Mouse (Mus musculus) left cerebral cortex, adult 18-20 months (tissue): ENCODE measurements around the gene Aldh18a1. TPM values are rescaled to one million over a fixed set of nuclear protein-coding genes. Genes with fewer than 3 reads are reported as not detected.
"Not testable (repeated sequence)": the region's sequence is repeated elsewhere in the genome, so short reads cannot be mapped to it uniquely, and the experiment has no call there.

Experiments used
- DNase-seq, 2 experiments: peaks; one replicate each; pipeline ENCODE4 v3.0.0; 2021 to 2022; ENCODE audit warnings: low spot score in 2 of 2, mixed read lengths in 1 of 2
- long read RNA-seq, 2 experiments: library from polyadenylated mRNA; stranded (forward); transcript quantifications; one replicate each; pipeline ENCODE4 v2.0.0; 2021
- total RNA-seq, 2 experiments: library from RNA; stranded (reverse); gene quantifications; 2 replicates each; pipeline ENCODE4 v1.2.3; 2021

The Aldh18a1 gene
- 10 to 100 TPM; 22.5 to 28.9 TPM for total RNA-seq
- long read RNA-seq, experiment 1, transcript Aldh18a1-201 (19 exons, 3,527 nt) = major isoform, 21 of 31 reads
- long read RNA-seq, experiment 1, partial matches to known transcripts = 3 of 31 reads
- long read RNA-seq, experiment 1, other reads (novel, unspliced or antisense) = 4 of 31 reads
- long read RNA-seq, experiment 2, transcript Aldh18a1-201 (19 exons, 3,527 nt) = major isoform, 14 of 19 reads
- long read RNA-seq, experiment 2, partial matches to known transcripts = 2 of 19 reads
- long read RNA-seq, experiment 2, other reads (novel, unspliced or antisense) = 1 of 19 reads

GRCm38 (mm10) chr19:40588293-40588654 lies at the start of gene Aldh18a1:
Gene Aldh18a1, minus strand, starts transcription at chr19:40588463.
- peak; percentile 93 for DNase-seq

DNA sequence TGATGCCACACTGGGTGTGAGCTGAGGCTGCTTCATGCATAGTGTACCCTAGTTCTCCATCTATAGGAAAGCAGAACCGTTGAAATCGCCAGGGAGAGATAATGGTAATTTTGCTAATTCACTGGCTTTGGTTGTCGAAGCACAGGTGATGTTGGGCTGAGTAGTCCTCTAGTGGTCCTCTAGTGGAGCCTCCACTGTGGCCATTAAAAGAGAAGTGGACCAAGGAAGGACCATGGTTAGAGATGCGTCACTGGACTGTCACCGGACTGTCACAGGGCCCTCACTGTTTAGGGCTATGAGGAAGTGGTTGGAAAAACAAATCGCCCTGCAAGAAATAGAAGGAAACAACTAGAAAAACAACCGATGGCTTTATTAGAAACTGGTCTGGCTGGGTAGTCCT lies 49.3 kb upstream of the Aldh18a1 start:
- no peak for DNase-seq

DNA sequence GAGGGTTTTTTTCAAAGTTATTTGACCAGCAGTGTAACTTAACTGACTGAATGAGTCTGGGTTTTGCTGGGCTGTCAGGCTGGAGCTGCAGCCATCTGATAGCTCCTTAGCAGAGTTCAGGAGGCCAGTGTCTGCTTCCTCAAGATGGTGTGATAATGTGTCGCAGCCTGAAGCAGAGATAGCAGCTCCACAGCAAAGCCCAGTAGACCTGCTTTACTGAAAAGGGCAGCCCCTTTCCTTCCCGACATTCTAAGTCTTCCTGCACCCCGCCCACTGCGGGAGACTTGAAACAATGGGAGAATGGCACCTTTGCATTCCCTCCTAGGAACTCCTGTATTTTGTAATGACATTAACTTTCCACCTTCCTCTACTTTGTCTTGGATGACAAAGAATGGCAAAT lies 48.8 kb upstream of the Aldh18a1 start:
- DNase-seq = no peak

- no peak for DNase-seq
These were observed 44.9 kb upstream of the Aldh18a1 start for GRCm38 (mm10) chr19:40633144-40633543.

DNA sequence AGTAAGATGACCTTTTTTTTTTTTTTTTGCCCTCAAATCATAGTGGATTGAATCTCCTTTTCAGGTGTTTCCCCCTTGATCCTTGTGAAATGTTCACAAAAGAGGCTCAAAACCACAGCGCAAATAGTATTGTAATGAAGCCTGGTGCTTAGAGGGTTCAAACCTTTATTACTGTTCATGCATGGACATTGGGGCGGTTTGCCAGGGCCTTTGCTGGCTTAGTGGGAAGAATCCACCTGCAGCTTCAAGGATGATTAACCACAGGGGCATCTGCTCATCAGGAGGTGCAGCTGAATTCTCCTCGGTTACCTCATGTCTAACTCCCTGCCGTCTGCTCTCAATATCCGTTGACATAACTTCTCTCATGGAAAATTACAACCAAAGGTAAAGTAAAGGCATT lies 44.4 kb upstream of the Aldh18a1 start:
- DNase-seq = no peak

GRCm38 (mm10) chr19:40632193-40632592 lies 43.9 kb upstream of the Aldh18a1 start:
- DNase-seq = no peak

DNA sequence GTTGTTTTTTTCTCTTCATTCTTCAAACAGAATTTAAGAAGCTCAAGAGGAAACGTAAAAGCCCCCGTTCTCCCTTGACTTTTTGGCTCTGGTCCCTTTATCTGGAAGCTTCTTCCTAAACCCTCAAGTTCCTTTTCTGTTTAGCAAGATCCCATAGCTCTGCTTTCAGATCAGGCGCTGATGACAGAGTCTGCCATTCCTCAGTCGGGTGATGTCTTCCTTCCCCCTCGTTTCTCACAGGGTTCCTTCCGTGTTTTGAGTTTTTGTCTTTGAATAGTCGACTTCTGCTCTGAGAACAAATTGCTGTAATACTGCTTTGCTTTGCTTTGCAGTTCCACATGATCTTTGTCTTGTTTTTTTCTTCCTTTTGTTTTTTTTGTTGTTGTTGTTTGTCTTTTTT lies 42.3 kb upstream of the Aldh18a1 start:
- DNase-seq = no peak

GRCm38 (mm10) chr19:40630096-40630495 lies 41.8 kb upstream of the Aldh18a1 start:
- DNase-seq = peak; percentile 58 to 79

- no peak for DNase-seq
These were observed 40.7 kb upstream of the Aldh18a1 start for GRCm38 (mm10) chr19:40628950-40629349.

DNA sequence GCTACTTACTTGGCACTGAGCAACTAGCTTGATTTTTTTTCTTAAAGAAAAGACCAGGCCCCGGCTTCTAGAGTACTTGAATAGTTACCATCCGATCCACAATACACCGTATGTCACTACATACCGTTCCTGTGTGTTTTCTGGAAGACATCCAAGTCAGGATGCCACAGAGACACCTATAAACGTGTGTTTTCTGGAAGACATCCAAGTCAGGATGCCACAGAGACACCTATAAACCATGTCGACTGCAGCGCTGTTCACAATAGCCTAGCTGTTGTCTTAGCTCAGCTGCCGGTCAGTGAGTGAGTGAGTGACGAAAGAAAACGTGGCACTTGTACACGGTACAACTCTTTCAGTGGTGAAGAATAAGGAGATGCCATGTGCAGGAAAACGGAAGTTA lies 37.7 kb upstream of the Aldh18a1 start:
- DNase-seq = no peak

DNA sequence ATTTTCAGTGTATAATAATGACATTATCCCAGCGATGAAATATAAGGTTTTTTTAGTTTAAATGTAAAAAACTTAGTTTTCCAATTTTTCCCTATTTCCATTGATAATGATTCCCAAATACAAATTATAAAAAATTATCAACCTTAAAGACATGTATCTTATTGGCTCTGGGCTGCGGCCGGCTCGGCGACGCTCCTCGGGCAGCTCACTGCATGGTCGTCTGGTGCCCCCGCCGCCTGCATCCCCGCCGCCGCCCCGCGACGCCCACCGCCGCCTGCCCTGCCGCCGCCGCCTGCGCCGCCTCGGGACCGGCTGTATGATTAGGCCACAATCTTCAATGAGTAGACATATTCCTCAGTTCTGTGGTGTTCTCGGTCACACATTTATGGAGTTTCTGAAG lies 33.4 kb upstream of the Aldh18a1 start:
- DNase-seq = not testable (repeated sequence)

GRCm38 (mm10) chr19:40616021-40616420 lies 27.8 kb upstream of the Aldh18a1 start:
- no peak for DNase-seq

GRCm38 (mm10) chr19:40614811-40615210 lies 26.5 kb upstream of the Aldh18a1 start:
- DNase-seq = no peak

- DNase-seq = peak; percentile 96 to 98
These were observed 23.7 kb upstream of the Aldh18a1 start, which contains the start of the genes Tctn3 and Entpd1 for GRCm38 (mm10) chr19:40611830-40612506. Gene Tctn3, minus strand, starts transcription at chr19:40612233. Gene Entpd1, plus strand, starts transcription at chr19:40612366.

DNA sequence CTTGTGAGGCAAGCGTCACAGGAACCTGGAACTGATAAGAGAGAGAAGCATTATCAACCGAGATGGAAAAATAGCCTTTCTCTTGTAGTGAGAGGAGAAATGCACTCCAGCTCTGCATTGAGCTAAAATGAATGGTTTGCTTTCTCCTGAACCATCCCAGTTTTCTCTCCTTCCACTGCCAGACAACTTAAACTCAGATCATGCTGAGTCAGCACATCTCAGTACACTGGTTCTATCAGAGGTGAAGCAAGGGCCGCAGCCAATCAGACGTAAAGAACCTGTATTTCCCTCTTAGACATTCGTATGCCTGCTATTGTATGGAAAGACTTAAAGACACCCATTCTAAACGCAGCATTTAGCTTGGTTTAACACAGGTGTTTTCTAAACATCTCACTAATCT lies 19.4 kb upstream of the Aldh18a1 start:
- DNase-seq = no peak

DNA sequence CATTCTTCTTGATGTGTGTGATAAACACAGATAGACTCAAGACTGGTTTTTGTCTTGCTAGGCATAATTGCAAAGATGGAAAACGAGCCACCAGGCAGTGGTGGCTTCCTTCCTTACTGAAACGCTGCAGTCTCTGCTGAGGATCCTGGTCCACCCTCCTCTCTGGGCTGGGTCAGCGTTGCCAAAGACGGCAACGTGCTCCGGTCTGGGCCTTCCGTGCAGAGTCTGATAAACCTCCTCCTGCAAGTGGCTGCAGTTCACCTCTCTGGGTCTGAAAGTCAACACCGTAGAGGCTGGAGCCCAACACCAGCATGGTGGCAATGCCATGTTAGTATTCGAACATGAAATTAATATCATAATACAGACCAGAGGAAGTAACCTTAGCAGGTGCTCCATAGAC lies 16.9 kb upstream of the Aldh18a1 start:
- DNase-seq = no peak

- DNase-seq = no peak
These were observed 13.6 kb upstream of the Aldh18a1 start for GRCm38 (mm10) chr19:40601870-40602269.

DNA sequence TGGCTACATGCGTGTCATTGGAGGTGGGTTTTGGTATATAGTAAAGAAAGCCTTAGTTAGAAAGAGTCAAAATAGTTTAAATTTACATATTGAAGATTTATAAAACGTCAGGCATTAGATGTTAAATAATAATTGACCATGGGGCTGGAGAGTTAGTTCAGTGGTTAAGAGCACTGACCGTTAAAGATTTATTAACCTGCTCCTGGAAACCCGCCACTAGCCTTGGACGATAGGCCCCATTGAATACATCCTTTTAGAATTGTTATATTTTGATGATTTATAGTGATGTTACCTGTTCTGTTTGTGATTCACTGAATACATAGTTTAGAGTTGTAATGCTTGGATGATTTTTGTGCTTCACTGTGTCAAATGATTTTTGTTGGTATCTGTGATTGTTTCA lies 12.6 kb upstream of the Aldh18a1 start:
- not testable (repeated sequence) for DNase-seq

GRCm38 (mm10) chr19:40595831-40596230 lies 7.6 kb upstream of the Aldh18a1 start:
- no peak for DNase-seq

DNA sequence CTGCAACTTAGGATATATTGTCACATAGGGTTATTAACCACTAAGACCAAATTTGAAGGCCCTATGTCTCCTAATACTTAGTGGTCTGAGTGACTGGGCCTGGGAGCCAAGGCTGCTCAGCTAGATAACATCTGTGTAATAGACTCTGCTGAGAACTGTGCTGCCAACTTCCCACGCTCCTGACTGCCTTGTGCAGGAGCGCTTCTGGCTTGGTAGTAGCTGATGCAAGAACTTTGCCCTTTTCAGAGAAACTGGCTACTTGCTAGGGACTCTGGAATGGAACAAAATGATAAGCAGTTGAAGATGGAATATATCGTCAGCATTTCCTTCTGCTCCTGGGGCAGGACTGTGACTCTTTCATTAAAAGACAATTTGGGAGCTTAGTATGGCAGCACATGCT lies 7.0 kb upstream of the Aldh18a1 start:
- DNase-seq = no peak

GRCm38 (mm10) chr19:40589530-40589880 lies 1.2 kb upstream of the Aldh18a1 start:
- no peak for DNase-seq

- DNase-seq = peak; percentile 90 to 94
These were observed 725 bp upstream of the Aldh18a1 start for GRCm38 (mm10) chr19:40588847-40589529.
